27 mouse cellular contexts compared by ENCODE assay signal in the genomic region with DNA sequence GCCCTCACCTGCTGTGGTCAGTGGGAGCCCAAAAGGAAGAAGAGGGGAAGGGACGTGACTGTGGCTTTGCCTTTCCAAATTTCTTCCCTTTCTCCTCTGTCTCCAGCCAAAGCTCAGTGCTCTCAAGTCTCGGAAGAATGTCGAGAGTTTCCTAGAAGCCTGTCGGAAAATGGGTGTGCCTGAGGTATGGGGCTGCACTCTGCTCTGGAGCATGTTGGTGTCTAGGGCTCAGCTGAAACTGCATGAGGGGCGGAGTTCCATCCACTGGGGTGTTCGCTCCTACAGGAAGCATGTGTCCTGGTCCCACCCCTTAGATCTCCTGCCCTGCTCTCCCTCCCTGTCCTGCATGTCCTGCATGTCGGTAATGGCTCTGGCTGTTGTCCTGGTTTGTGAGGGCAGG. TPM values are rescaled to one million over a fixed set of nuclear protein-coding genes. Genes with fewer than 3 reads are reported as not detected.
A peak's percentile ranks its signal among the peaks of the same experiment; 100 is the strongest.
DNase-seq lines count a peak whose midpoint lies in the region; ATAC-seq and TF ChIP-seq lines count a peak whose summit lies in the region.
"Had no signal": no experiment of that assay in that cellular context is flagged by ENCODE, and none has a peak within 500 bp of the region (broad histone marks: within the 10 kb centered on the region; RNA-seq: fewer than 3 reads in every experiment).

No protein-coding gene starts in this region.

- peaks cover 12% of the 10 kb centered on the region for H3K27me3 ChIP-seq in E14TG2a.4 (ENCODE audit: insufficient read depth, low read length)
- H3K27me3 ChIP-seq in lung, embryonic 14.5 days (ENCODE audit: insufficient read depth, low read length), result peaks cover 8% of the 10 kb centered on the region
- peaks cover 23% of the 10 kb centered on the region for H3K27me3 ChIP-seq in limb, embryonic 10.5 days (ENCODE audit: low read depth, poor library complexity, severe bottlenecking)
- H3K27me3 ChIP-seq: CH12.LX had no signal

- no peak overlapping the region for H3K27ac ChIP-seq in lung, embryonic 14.5 days (ENCODE audit: low read depth)
- H3K27ac ChIP-seq in limb, embryonic 10.5 days, result no peak overlapping the region
- H3K27ac ChIP-seq: heart, embryonic 10.5 days; heart, embryonic 15.5 days; intestine, embryonic 15.5 days; layer of hippocampus, adult 2 months; limb, embryonic 15.5 days; liver, embryonic 13.5 days; lung, embryonic 15.5 days had no signal

- H3K4me3 ChIP-seq in E14TG2a.4 (replicated peaks; ENCODE audit: low read length), result peak overlapping the region; percentile 52
- no peak overlapping the region for H3K4me3 ChIP-seq in lung, embryonic 14.5 days (ENCODE audit: low read depth, low read length)
- H3K4me3 ChIP-seq in limb, embryonic 10.5 days, result no peak overlapping the region
- H3K4me3 ChIP-seq: erythroblast, embryonic 14.5 days; heart, embryonic 15.5 days; intestine, embryonic 15.5 days; layer of hippocampus, adult 2 months; limb, embryonic 15.5 days; liver, embryonic 13.5 days; lung, embryonic 15.5 days had no signal

- 0 out of 2 replicates have a peak, but pooled peaks have one; percentile 14 for ATAC-seq in lung, embryonic 14.5 days (ENCODE audit: insufficient read depth)
- ATAC-seq: hindbrain, embryonic 16.5 days; intestine, embryonic 15.5 days had no signal

- H3K36me3 ChIP-seq in E14TG2a.4 (ENCODE audit: insufficient read depth, low read length), result peaks cover 84% of the 10 kb centered on the region
- peaks cover 81% of the 10 kb centered on the region for H3K36me3 ChIP-seq in lung, embryonic 14.5 days (ENCODE audit: insufficient read depth)
- peaks cover 90% of the 10 kb centered on the region for H3K36me3 ChIP-seq in limb, embryonic 10.5 days

- no peak for TF ChIP-seq CTCF in E14TG2a.4 (conservative IDR thresholded peaks at IDR 0.05; ENCODE audit: low read length)
- TF ChIP-seq CTCF in lung, embryonic 14.5 days (IDR thresholded peaks at IDR 0.05; ENCODE audit: low read depth), result no peak

- H3K9ac ChIP-seq in lung, embryonic 14.5 days, result no peak overlapping the region
- H3K9ac ChIP-seq: heart, embryonic 15.5 days; intestine, embryonic 15.5 days; limb, embryonic 15.5 days; liver, embryonic 13.5 days; lung, embryonic 15.5 days had no signal

- WGBS in lung, embryonic 14.5 days, result 68% methylated on average over 7 of the region's 7 CpGs
- 82% methylated on average over 7 of the region's 7 CpGs for WGBS in limb, embryonic 10.5 days

- no peaks in the 10 kb centered on the region for H3K9me3 ChIP-seq in E14TG2a.4 (ENCODE audit: low read length)
- H3K9me3 ChIP-seq in lung, embryonic 14.5 days (ENCODE audit: low read depth, low read length), result no peaks in the 10 kb centered on the region
- H3K9me3 ChIP-seq in limb, embryonic 10.5 days (replicated peaks), result no peaks in the 10 kb centered on the region
- H3K9me3 ChIP-seq: heart, embryonic 10.5 days; heart, embryonic 15.5 days; intestine, embryonic 15.5 days; limb, embryonic 15.5 days; liver, embryonic 13.5 days; lung, embryonic 15.5 days had no signal

- no peak overlapping the region for H3K4me2 ChIP-seq in lung, embryonic 14.5 days
- H3K4me2 ChIP-seq: heart, embryonic 15.5 days; intestine, embryonic 15.5 days; limb, embryonic 15.5 days; liver, embryonic 13.5 days; lung, embryonic 15.5 days had no signal

- peak; percentile 72 for DNase-seq in ES-CJ7 (ENCODE audit: low read depth, low spot score)
- no peak for DNase-seq in lung, embryonic 14.5 days
- DNase-seq in lung, postnatal 36 days, result peak; percentile 58
- DNase-seq in layer of hippocampus, postnatal 14 days (ENCODE audit: low spot score in 2 of 2), result no peak
- no peak for DNase-seq in limb, embryonic 10.5 days (ENCODE audit: low spot score)
- DNase-seq: adrenal gland, postnatal 10 days; cerebellum, adult 18-20 months; cerebellum, postnatal 14 days; gastrocnemius, postnatal 14 days; heart, adult 11 months; kidney, adult 2 months; kidney, postnatal 36 days; left cerebral cortex, postnatal 4 days; liver, embryonic 13.5 days; midbrain, embryonic 14.5 days had no signal

- peaks cover 99% of the 10 kb centered on the region for H3K4me1 ChIP-seq in E14TG2a.4 (replicated peaks; ENCODE audit: low read depth, low read length)
- H3K4me1 ChIP-seq in lung, embryonic 14.5 days (ENCODE audit: insufficient read depth), result no peaks in the 10 kb centered on the region
- peaks cover 19% of the 10 kb centered on the region for H3K4me1 ChIP-seq in limb, embryonic 10.5 days
- H3K4me1 ChIP-seq: lung, embryonic 15.5 days had no signal

RNA-seq across cellular contexts. Expression of gene Sap25, which starts 1.7 kb away (rescaled TPM):
- 6.4 and 8.1 TPM in 2 replicates for polyA plus RNA-seq in lung, embryonic 14.5 days (2014; fragmentation: Nextera tagmentation; extraction: Ambion mirVana)
- 1 to 10 TPM; 6.3 to 6.6 TPM for total RNA-seq in layer of hippocampus, postnatal 14 days (2021)
- 8.0 and 9.7 TPM in 2 replicates for polyA plus RNA-seq in limb, embryonic 10.5 days (2016; fragmentation: Nextera tagmentation; extraction: Ambion mirVana)

RNA-seq across cellular contexts. Expression of gene Irs3, which starts 6.0 kb away (rescaled TPM):
- 0.08 TPM in 1 of 2 replicates, not detected in the other for polyA plus RNA-seq in lung, embryonic 14.5 days (2014; fragmentation: Nextera tagmentation; extraction: Ambion mirVana)
- total RNA-seq in layer of hippocampus, postnatal 14 days (2021), result not detected
- 0.23 and 0.48 TPM in 2 replicates for polyA plus RNA-seq in limb, embryonic 10.5 days (2016; fragmentation: Nextera tagmentation; extraction: Ambion mirVana)
- total RNA-seq: CH12.LX; layer of hippocampus, postnatal 25 days had no signal
- polyA plus RNA-seq: erythroblast, embryonic 14.5 days; midbrain, embryonic 14.5 days had no signal

RNA-seq across cellular contexts. Expression of gene Gm20605, which starts 10.5 kb away (rescaled TPM):
- polyA plus RNA-seq in lung, embryonic 14.5 days (2014; fragmentation: Nextera tagmentation; extraction: Ambion mirVana), result 9.2 and 11.7 TPM in 2 replicates
- 10 to 100 TPM; 11.0 to 14.7 TPM for total RNA-seq in layer of hippocampus, postnatal 14 days (2021)
- polyA plus RNA-seq in limb, embryonic 10.5 days (2016; fragmentation: Nextera tagmentation; extraction: Ambion mirVana), result 12.6 and 14.8 TPM in 2 replicates

RNA-seq across cellular contexts. Expression of gene Lrch4, which starts 10.6 kb away (rescaled TPM):
- 32.1 and 40.5 TPM in 2 replicates for polyA plus RNA-seq in lung, embryonic 14.5 days (2014; fragmentation: Nextera tagmentation; extraction: Ambion mirVana)
- total RNA-seq in layer of hippocampus, postnatal 14 days (2021), result 10 to 100 TPM; 14.7 to 19.5 TPM
- polyA plus RNA-seq in limb, embryonic 10.5 days (2016; fragmentation: Nextera tagmentation; extraction: Ambion mirVana), result 25.9 and 32.2 TPM in 2 replicates

RNA-seq across cellular contexts. Expression of gene Fbxo24, which starts 10.7 kb away (rescaled TPM):
- 0.19 TPM in 1 of 2 replicates, not detected in the other for polyA plus RNA-seq in lung, embryonic 14.5 days (2014; fragmentation: Nextera tagmentation; extraction: Ambion mirVana)
- total RNA-seq in layer of hippocampus, postnatal 14 days (2021), result under 1 TPM; 0.17 to 0.37 TPM
- 0.11 and 0.60 TPM in 2 replicates for polyA plus RNA-seq in limb, embryonic 10.5 days (2016; fragmentation: Nextera tagmentation; extraction: Ambion mirVana)
- total RNA-seq: monocyte, adult 5-6 weeks had no signal
- polyA plus RNA-seq: erythroblast, embryonic 14.5 days; hindbrain, embryonic 16.5 days; liver, embryonic 13.5 days had no signal

Comparison
In these comparisons a context has a peak if more than half of its experiments do, and no peak if none do; other contexts are left out.
1. DNase-seq: peak in ES-CJ7 (single experiment) and lung, postnatal 36 days (single experiment); none in lung, embryonic 14.5 days (single experiment), layer of hippocampus, postnatal 14 days (0 of 2) and limb, embryonic 10.5 days (single experiment).